Mouse (Mus musculus) MEL (cell line): ENCODE measurements around the gene L3mbtl4. TPM values are rescaled to one million over a fixed set of nuclear protein-coding genes. Genes with fewer than 3 reads are reported as not detected.

Experiments used
- DNase-seq: peaks from one replicate; pipeline ENCODE4 v3.0.0; 2011; ENCODE audit warnings: low read depth, low spot score
- H3K27ac ChIP-seq: 2 replicates; pipeline ENCODE4 v1.5.1; 2012; ENCODE audit warnings: low read depth, mild to moderate bottlenecking, control low read depth, low read length, moderate library complexity; ENCODE audit not compliant: control insufficient read depth
- H3K27me3 ChIP-seq, 2 experiments: fragments of 150-350 bp in 1 of 2; sonication (generic) in 1 of 2; 2 replicates each; pipeline ENCODE4 v1.6.1; 2012; ENCODE audit warnings: low read length in 2 of 2, mild to moderate bottlenecking in 2 of 2, improper control_type of control experiment in 1 of 2, moderate library complexity in 1 of 2; ENCODE audit not compliant: insufficient read depth in 2 of 2, control insufficient read depth in 1 of 2
- H3K36me3 ChIP-seq, 2 experiments: 2 replicates each; pipeline ENCODE4 v1.6.1; 2012 to 2014; ENCODE audit warnings: low read length in 2 of 2, improper control_type of control experiment in 1 of 2, inconsistent platforms in 1 of 2, mild to moderate bottlenecking in 1 of 2; ENCODE audit not compliant: insufficient read depth in 2 of 2, control insufficient read depth in 1 of 2
- H3K4me1 ChIP-seq, 2 experiments: fragments of 150-350 bp in 1 of 2; sonication (generic) in 1 of 2; 2 replicates each; pipeline ENCODE4 v1.6.1; 2012; ENCODE audit warnings: low read length in 2 of 2, improper control_type of control experiment in 1 of 2, mild to moderate bottlenecking in 1 of 2; ENCODE audit not compliant: insufficient read depth in 2 of 2, control insufficient read depth in 1 of 2
- H3K4me3 ChIP-seq, 2 experiments: fragments of 150-350 bp in 1 of 2; sonication (generic) in 1 of 2; 2 replicates each; pipeline ENCODE4 v1.5.1; 2012; ENCODE audit warnings: low read depth in 2 of 2, low read length in 2 of 2, mild to moderate bottlenecking in 2 of 2, moderate library complexity in 2 of 2, control low read depth in 1 of 2, improper control_type of control experiment in 1 of 2; ENCODE audit not compliant: control insufficient read depth in 1 of 2, insufficient read depth in 1 of 2
- H3K79me2 ChIP-seq: 2 replicates; pipeline ENCODE4 v1.6.1; 2012; ENCODE audit warnings: mild to moderate bottlenecking, low read length, moderate library complexity; ENCODE audit not compliant: control insufficient read depth, poor library complexity, insufficient read depth
- H3K9ac ChIP-seq: 2 replicates; pipeline ENCODE4 v1.6.1; 2012; ENCODE audit warnings: low read depth, mild to moderate bottlenecking, control low read depth, low read length, moderate library complexity; ENCODE audit not compliant: control insufficient read depth, poor library complexity, severe bottlenecking
- H3K9me3 ChIP-seq: fragments of 150-350 bp; sonication (generic); replicated peaks from 2 replicates; pipeline ENCODE4 v1.6.1; 2012; ENCODE audit warnings: mild to moderate bottlenecking, low read length, improper control_type of control experiment, moderate library complexity; ENCODE audit not compliant: insufficient read depth
- BHLHE40 ChIP-seq: IDR thresholded peaks from 2 replicates; pipeline ENCODE4 v1.6.1; 2012; ENCODE audit warnings: low read depth, mild to moderate bottlenecking, inconsistent platforms, low read length, improper control_type of control experiment, borderline replicate concordance
- CHD1 ChIP-seq: IDR thresholded peaks from 2 replicates; pipeline ENCODE4 v1.6.1; 2012; ENCODE audit warnings: low read depth, mild to moderate bottlenecking, inconsistent platforms, low read length, improper control_type of control experiment
- CHD2 ChIP-seq: IDR thresholded peaks from 2 replicates; pipeline ENCODE4 v1.6.1; 2011; ENCODE audit warnings: low read length, improper control_type of control experiment
- CTCF ChIP-seq, 3 experiments: IDR thresholded peaks in 2 of 3; conservative IDR thresholded peaks in 1 of 3; 2 replicates each; pipeline ENCODE4 v1.5.1; 2011 to 2012; ENCODE audit warnings: low read length in 3 of 3, low read depth in 2 of 3, mild to moderate bottlenecking in 2 of 3, improper control_type of control experiment in 1 of 3, inconsistent platforms in 1 of 3, mixed read lengths in 1 of 3, moderate library complexity in 1 of 3; ENCODE audit not compliant: control insufficient read depth in 1 of 3, insufficient read depth in 1 of 3, poor library complexity in 1 of 3, severe bottlenecking in 1 of 3
- E2F4 ChIP-seq: IDR thresholded peaks from 2 replicates; pipeline ENCODE4 v1.6.1; 2011; ENCODE audit warnings: low read depth, low read length, improper control_type of control experiment, borderline replicate concordance
- ELF1 ChIP-seq: IDR thresholded peaks from 2 replicates; pipeline ENCODE4 v1.6.1; 2014; ENCODE audit warnings: low read depth, mild to moderate bottlenecking, inconsistent platforms, low read length, improper control_type of control experiment, moderate library complexity
- EP300 ChIP-seq, 2 experiments: IDR thresholded peaks; 2 replicates each; pipeline ENCODE4 v1.6.1; 2011; ENCODE audit warnings: improper control_type of control experiment in 2 of 2, low read length in 2 of 2, low read depth in 1 of 2, mild to moderate bottlenecking in 1 of 2
- ETS1 ChIP-seq: IDR thresholded peaks from 2 replicates; pipeline ENCODE4 v1.6.1; 2012; ENCODE audit warnings: low read depth, mild to moderate bottlenecking, inconsistent platforms, low read length, improper control_type of control experiment, moderate library complexity
- GABPA ChIP-seq: IDR thresholded peaks from 2 replicates; pipeline ENCODE4 v1.6.1; 2012; ENCODE audit warnings: low read depth, mild to moderate bottlenecking, inconsistent platforms, low read length, improper control_type of control experiment, moderate library complexity
- GATA1 ChIP-seq: IDR thresholded peaks from 2 replicates; pipeline ENCODE4 v1.6.1; 2011; ENCODE audit warnings: low read depth, low read length, improper control_type of control experiment
- HCFC1 ChIP-seq: IDR thresholded peaks from 2 replicates; pipeline ENCODE4 v1.6.1; 2012; ENCODE audit warnings: low read depth, mild to moderate bottlenecking, inconsistent platforms, low read length, improper control_type of control experiment, moderate library complexity
- MAFK ChIP-seq: IDR thresholded peaks from 2 replicates; pipeline ENCODE4 v1.6.1; 2011; ENCODE audit warnings: low read depth, mild to moderate bottlenecking, low read length, improper control_type of control experiment, borderline replicate concordance
- MXI1 ChIP-seq: IDR thresholded peaks from 2 replicates; pipeline ENCODE4 v1.6.1; 2011; ENCODE audit warnings: mild to moderate bottlenecking, low read depth, low read length, improper control_type of control experiment
- MYC ChIP-seq: IDR thresholded peaks from 2 replicates; pipeline ENCODE4 v1.6.1; 2011; ENCODE audit warnings: low read depth, mild to moderate bottlenecking, low read length, improper control_type of control experiment, moderate library complexity
- NRF1 ChIP-seq: IDR thresholded peaks from 2 replicates; pipeline ENCODE4 v1.6.1; 2014; ENCODE audit warnings: low read depth, mild to moderate bottlenecking, inconsistent platforms, low read length, improper control_type of control experiment, moderate library complexity; ENCODE audit not compliant: poor library complexity, insufficient read depth, severe bottlenecking
- POLR2A ChIP-seq, 2 experiments: IDR thresholded peaks; 2 replicates each; pipeline ENCODE4 v1.6.1; 2011 to 2012; ENCODE audit warnings: low read length in 2 of 2, mild to moderate bottlenecking in 2 of 2, control low read depth in 1 of 2, improper control_type of control experiment in 1 of 2, low read depth in 1 of 2, moderate library complexity in 1 of 2; ENCODE audit not compliant: control insufficient read depth in 1 of 2, insufficient read depth in 1 of 2, poor library complexity in 1 of 2
- POLR2AphosphoS2 ChIP-seq: IDR thresholded peaks from 2 replicates; pipeline ENCODE4 v1.6.1; 2011; ENCODE audit warnings: low read length, improper control_type of control experiment
- RCOR1 ChIP-seq: IDR thresholded peaks from 2 replicates; pipeline ENCODE4 v1.6.1; 2012; ENCODE audit warnings: low read depth, mild to moderate bottlenecking, inconsistent platforms, low read length, improper control_type of control experiment
- SMC3 ChIP-seq: IDR thresholded peaks from 2 replicates; pipeline ENCODE4 v1.6.1; 2011; ENCODE audit warnings: low read depth, low read length, improper control_type of control experiment
- TBP ChIP-seq: IDR thresholded peaks from 2 replicates; pipeline ENCODE4 v1.8.0; 2011; ENCODE audit warnings: low read depth, low read length, improper control_type of control experiment
- UBTF ChIP-seq: IDR thresholded peaks from 2 replicates; pipeline ENCODE4 v1.6.1; 2012; ENCODE audit warnings: low read depth, mild to moderate bottlenecking, inconsistent platforms, low read length, improper control_type of control experiment, moderate library complexity, borderline replicate concordance; ENCODE audit not compliant: insufficient read depth
- USF1 ChIP-seq: IDR thresholded peaks from 2 replicates; pipeline ENCODE4 v1.6.1; 2014; ENCODE audit warnings: low read depth, mild to moderate bottlenecking, inconsistent platforms, low read length, improper control_type of control experiment, moderate library complexity
- USF2 ChIP-seq, 2 experiments: IDR thresholded peaks; 2 replicates each; pipeline ENCODE4 v1.6.1; 2011 to 2012; ENCODE audit warnings: improper control_type of control experiment in 2 of 2, low read length in 2 of 2, borderline replicate concordance in 1 of 2, inconsistent platforms in 1 of 2, low read depth in 1 of 2, mild to moderate bottlenecking in 1 of 2; ENCODE audit not compliant: insufficient read depth in 1 of 2
- ZC3H11A ChIP-seq: IDR thresholded peaks from 2 replicates; pipeline ENCODE4 v1.6.1; 2012; ENCODE audit warnings: low read depth, mild to moderate bottlenecking, inconsistent platforms, low read length, improper control_type of control experiment
- ZKSCAN1 ChIP-seq: IDR thresholded peaks from 2 replicates; pipeline ENCODE4 v1.6.1; 2012; ENCODE audit warnings: low read depth, mild to moderate bottlenecking, inconsistent platforms, low read length, improper control_type of control experiment, moderate library complexity
- ZMIZ1 ChIP-seq: IDR thresholded peaks from 2 replicates; pipeline ENCODE4 v1.6.1; 2012; ENCODE audit warnings: low read depth, mild to moderate bottlenecking, inconsistent platforms, low read length, improper control_type of control experiment, moderate library complexity
- polyA plus RNA-seq, 2 experiments: library from polyadenylated mRNA; stranded (reverse) in 1 of 2; unstranded in 1 of 2; fragments of >175 nt in 1 of 2; fragments of >200 nt in 1 of 2; gene quantifications; 2 replicates each; pipeline versions ENCODE4 v1.2.1 to v1.2.4; 2012; ENCODE audit warnings: low replicate concordance in 2 of 2, low read depth in 1 of 2; ENCODE audit not compliant: insufficient read length in 2 of 2, insufficient read depth in 1 of 2, missing spikeins in 1 of 2
- total RNA-seq: library from RNA; depleted of rRNA; stranded (reverse); fragments of 300-350 nt; gene quantifications from 2 replicates; pipeline ENCODE4 v1.2.3, GENCODE M21; 2012

L3mbtl4 gene
- total and polyA plus RNA-seq, 3 experiments = not detected

GRCm38 (mm10) chr17:68672088-68672504 is 398.5 kb downstream of the L3mbtl4 start:
- no peaks in the 10 kb centered on the region for H3K79me2 ChIP-seq
- no peak overlapping the region for H3K9ac ChIP-seq
- no peaks in the 10 kb centered on the region for H3K27me3 ChIP-seq
- H3K36me3 ChIP-seq = no peaks in the 10 kb centered on the region
- TF ChIP-seq MAFK = no peak
- no peak overlapping the region for H3K27ac ChIP-seq
- no peak for DNase-seq
- no peaks in the 10 kb centered on the region for H3K9me3 ChIP-seq
- no peak overlapping the region for H3K4me3 ChIP-seq
- H3K4me1 ChIP-seq = no peaks in the 10 kb centered on the region

GRCm38 (mm10) chr17:68710701-68711100 is 437.1 kb downstream of the L3mbtl4 start:
- Histone ChIP-seq H3K36me3 (no peaks in the 10 kb centered on the region), H3K9ac (no peak overlapping the region), H3K4me3 (no peak overlapping the region), H3K4me1 (no peaks in the 10 kb centered on the region), H3K79me2 (no peaks in the 10 kb centered on the region), H3K9me3 (no peaks in the 10 kb centered on the region), H3K27ac (no peak overlapping the region), H3K27me3 (no peaks in the 10 kb centered on the region)
- no peak for TF ChIP-seq ZMIZ1
- no peak for TF ChIP-seq NRF1
- TF ChIP-seq RCOR1 = no peak
- no peak for TF ChIP-seq POLR2AphosphoS2
- TF ChIP-seq CHD2 = no peak
- no peak for TF ChIP-seq EP300 (IDR thresholded peaks at IDR 0.05; ENCODE audit: low read depth in 1 of 2, low read length in 2 of 2)
- no peak for TF ChIP-seq GABPA
- no peak for TF ChIP-seq HCFC1
- DNase-seq = no peak

DNA sequence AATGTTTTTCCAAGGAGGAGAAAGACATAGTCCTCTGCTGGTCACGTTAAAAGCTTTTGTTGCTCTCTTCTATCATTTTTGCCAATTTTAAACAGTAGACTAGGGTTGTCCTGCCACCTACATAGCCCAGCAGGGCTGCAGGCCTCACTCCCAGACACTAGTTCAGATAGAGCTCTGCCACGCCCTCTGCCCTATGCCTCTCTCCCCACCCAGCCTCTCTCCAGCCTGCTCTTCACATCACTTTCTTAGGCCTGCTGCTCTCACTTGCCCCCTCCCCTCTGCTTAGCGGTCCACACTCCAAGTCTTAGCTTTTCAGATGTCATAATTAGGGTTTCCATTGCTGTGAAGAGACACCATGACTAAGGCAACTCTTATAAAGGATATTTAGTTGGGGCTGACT is 437.8 kb downstream of the L3mbtl4 start:
- no peaks in the 10 kb centered on the region for H3K9me3 ChIP-seq
- TF ChIP-seq E2F4 (no peak), USF2 (IDR thresholded peaks at IDR 0.05; ENCODE audit: borderline replicate concordance in 1 of 2, insufficient read depth in 1 of 2, low read depth in 1 of 2, low read length in 2 of 2) (no peak), SMC3 (no peak), CTCF (IDR thresholded peaks at IDR 0.05 in 2 of 3, conservative IDR thresholded peaks at IDR 0.05 in 1 of 3; ENCODE audit: control insufficient read depth in 1 of 3, insufficient read depth in 1 of 3, low read depth in 2 of 3, low read length in 3 of 3, poor library complexity in 1 of 3, severe bottlenecking in 1 of 3) (no peak), GATA1 (no peak), BHLHE40 (no peak), UBTF (no peak), MYC (no peak), CHD1 (no peak), USF1 (no peak), ZC3H11A (no peak), TBP (no peak), ZKSCAN1 (no peak), ETS1 (no peak), RCOR1 (no peak), ELF1 (no peak), MXI1 (no peak), POLR2A (IDR thresholded peaks at IDR 0.05; ENCODE audit: control insufficient read depth in 1 of 2, insufficient read depth in 1 of 2, low read depth in 1 of 2, low read length in 2 of 2, poor library complexity in 1 of 2) (no peak)
- TF ChIP-seq, all 39 proteins: peak for 0

More for the DNA sequence above, 437.8 kb downstream of the L3mbtl4 start:
- no peak for DNase-seq
- Histone ChIP-seq H3K4me1 (no peaks in the 10 kb centered on the region), H3K9ac (no peak overlapping the region), H3K4me3 (no peak overlapping the region), H3K27ac (no peak overlapping the region), H3K27me3 (no peaks in the 10 kb centered on the region), H3K79me2 (no peaks in the 10 kb centered on the region), H3K36me3 (no peaks in the 10 kb centered on the region)
